Mouse (Mus musculus): ENCODE results near the gene Cngb1. TPM values are rescaled to one million over a fixed set of nuclear protein-coding genes. Genes with fewer than 3 reads are reported as not detected.
A peak's percentile ranks its signal among the peaks of the same experiment; 100 is the strongest.

Gene Cngb1
- total RNA-seq, 2 experiments from 2014 or later: 0.84 to 0.93 TPM

- H3K27ac ChIP-seq: no peak overlapping the region
- H3K4me3 ChIP-seq: no peak overlapping the region
- DNase-seq (ENCODE audit: low spot score in 2 of 2): no peak
- TF ChIP-seq CTCF (conservative IDR thresholded peaks at IDR 0.05): no peak
Observed at GRCm38 (mm10) chr8:95313857-95314256, 7.5 kb upstream of the Cngb1 start.

GRCm38 (mm10) chr8:95312836-95313235, 6.5 kb upstream of the Cngb1 start:
- no peak overlapping the region for H3K27ac ChIP-seq
- H3K4me3 ChIP-seq: no peak overlapping the region
- no peak for DNase-seq (ENCODE audit: low spot score in 2 of 2)
- TF ChIP-seq CTCF (conservative IDR thresholded peaks at IDR 0.05): peak; percentile 63

GRCm38 (mm10) chr8:95310342-95310970, 4.1 kb upstream of the Cngb1 start, which contains the start of gene Tepp:
Tepp (plus strand) TSS chr8:95310566.
- no peak for TF ChIP-seq CTCF (conservative IDR thresholded peaks at IDR 0.05)
- H3K4me3 ChIP-seq: no peak within 1 kb of the TSS
- no peak for DNase-seq (ENCODE audit: low spot score in 2 of 2)
- H3K27ac ChIP-seq: no peak within 1 kb of the TSS

GRCm38 (mm10) chr8:95305526-95305925, 859 bp downstream of the Cngb1 start:
- no peak for TF ChIP-seq CTCF (conservative IDR thresholded peaks at IDR 0.05)
- no peak overlapping the region for H3K27ac ChIP-seq
- DNase-seq (ENCODE audit: low spot score in 2 of 2): no peak
- H3K4me3 ChIP-seq: no peak overlapping the region

GRCm38 (mm10) chr8:95302410-95302809, 4.0 kb downstream of the Cngb1 start:
- no peak overlapping the region for H3K27ac ChIP-seq
- H3K4me3 ChIP-seq: no peak overlapping the region
- DNase-seq (ENCODE audit: low spot score in 2 of 2): no peak
- TF ChIP-seq CTCF (conservative IDR thresholded peaks at IDR 0.05): peak; percentile 87

GRCm38 (mm10) chr8:95293891-95294290, 12.5 kb downstream of the Cngb1 start:
- no peak for DNase-seq (ENCODE audit: low spot score in 2 of 2)
- TF ChIP-seq CTCF (conservative IDR thresholded peaks at IDR 0.05): no peak
- Histone ChIP-seq H3K27ac (0 out of 2 replicates have a peak overlapping the region, but pooled peaks have one; percentile 29), H3K4me3 (peak overlapping the region; percentile 39; the same call in 1 of the 2 replicates)

GRCm38 (mm10) chr8:95293172-95293571, 13.2 kb downstream of the Cngb1 start:
- H3K27ac ChIP-seq: 0 out of 2 replicates have a peak overlapping the region, but pooled peaks have one; percentile 29
- TF ChIP-seq CTCF (conservative IDR thresholded peaks at IDR 0.05): no peak
- peak overlapping the region; percentile 39 for H3K4me3 ChIP-seq
- peak; percentile 21 to 37 for DNase-seq (ENCODE audit: low spot score in 2 of 2)

- H3K4me3 ChIP-seq: no peak overlapping the region
- TF ChIP-seq CTCF (conservative IDR thresholded peaks at IDR 0.05): no peak
- no peak for DNase-seq (ENCODE audit: low spot score in 2 of 2)
- no peak overlapping the region for H3K27ac ChIP-seq
Observed at GRCm38 (mm10) chr8:95289066-95289650, 17.2 kb downstream of the Cngb1 start.

- Histone ChIP-seq H3K27ac (0 out of 2 replicates have a peak overlapping the region, but pooled peaks have one; percentile 29), H3K4me3 (no peak overlapping the region)
- peak; percentile 48 for TF ChIP-seq CTCF (conservative IDR thresholded peaks at IDR 0.05)
- peak; percentile 29 to 34 for DNase-seq (ENCODE audit: low spot score in 2 of 2)
Observed at GRCm38 (mm10) chr8:95281493-95281892, 24.9 kb downstream of the Cngb1 start.

GRCm38 (mm10) chr8:95272871-95273270, 33.5 kb downstream of the Cngb1 start:
- DNase-seq (ENCODE audit: low spot score in 2 of 2): no peak
- no peak overlapping the region for H3K4me3 ChIP-seq
- TF ChIP-seq CTCF (conservative IDR thresholded peaks at IDR 0.05): no peak
- no peak overlapping the region for H3K27ac ChIP-seq

- no peak for TF ChIP-seq CTCF (conservative IDR thresholded peaks at IDR 0.05)
- Histone ChIP-seq H3K27ac (no peak overlapping the region), H3K4me3 (no peak overlapping the region)
- no peak for DNase-seq (ENCODE audit: low spot score in 2 of 2)
Observed at GRCm38 (mm10) chr8:95271841-95272240, 34.5 kb downstream of the Cngb1 start.

GRCm38 (mm10) chr8:95270501-95270900, 35.9 kb downstream of the Cngb1 start:
- Histone ChIP-seq H3K27ac (no peak overlapping the region), H3K4me3 (no peak overlapping the region)
- no peak for DNase-seq (ENCODE audit: low spot score in 2 of 2)
- no peak for TF ChIP-seq CTCF (conservative IDR thresholded peaks at IDR 0.05)

- H3K27ac ChIP-seq: no peak overlapping the region
- no peak for TF ChIP-seq CTCF (conservative IDR thresholded peaks at IDR 0.05)
- no peak for DNase-seq (ENCODE audit: low spot score in 2 of 2)
Observed at GRCm38 (mm10) chr8:95262181-95262580, 44.2 kb downstream of the Cngb1 start.

GRCm38 (mm10) chr8:95255611-95256010, 50.8 kb downstream of the Cngb1 start:
- no peak overlapping the region for H3K4me3 ChIP-seq
- DNase-seq (ENCODE audit: low spot score in 2 of 2): no peak
- H3K27ac ChIP-seq: no peak overlapping the region
- no peak for TF ChIP-seq CTCF (conservative IDR thresholded peaks at IDR 0.05)

More at GRCm38 (mm10) chr8:95262181-95262580, 44.2 kb downstream of the Cngb1 start:
- no peak overlapping the region for H3K4me3 ChIP-seq

All from layer of hippocampus, adult 2 months (tissue).